Mouse (Mus musculus): Measurements from ENCODE around the gene Copz1.

- no peak for TF ChIP-seq CTCF (IDR thresholded peaks at IDR 0.05; ENCODE audit: extremely low read depth, insufficient read depth, insufficient read length, insufficient replicate concordance)
- TF ChIP-seq POLR2A (IDR thresholded peaks at IDR 0.05; ENCODE audit: low read depth, low read length) = no peak
These were observed 19.2 kb upstream of the Copz1 start for GRCm38 (mm10) chr15:103253352-103253751.
